Mouse (Mus musculus) central nervous system, embryonic 14 days (tissue): ENCODE results near the gene Gm21256. TPM values are rescaled to one million over a fixed set of nuclear protein-coding genes. Genes with fewer than 3 reads are reported as not detected.

Source experiments
- polyA plus RNA-seq: library from polyadenylated mRNA; depleted of rRNA; stranded (reverse); fragments of >200 nt; gene quantifications from 2 replicates; pipeline ENCODE4 v1.2.3, GENCODE M21; 2012; rRNA removed

The Gm21256 gene
- polyA plus RNA-seq = not detected in 2 replicates

GRCm38 (mm10) chrY:47450660-47451059, at the start of gene Gm21256:
Gene Gm21256, plus strand, starts transcription at chrY:47450960.

Other genes with a start within 250 kb of the Gm21256 start
- gene Gm21170, start 240.1 kb downstream of the Gm21256 start, polyA plus RNA-seq = not detected in 2 replicates